In genomic region chr16:96718221-96718620, GRCm38 (mm10) we compare ENCODE assay signal across 9 mouse cellular contexts.
DNase-seq lines count a peak whose midpoint lies in the region; ATAC-seq lines count a peak whose summit lies in the region.
"Had no signal": no experiment of that assay in that cellular context is flagged by ENCODE, and none has a peak within 500 bp of the region (broad histone marks: within the 10 kb centered on the region; RNA-seq: fewer than 3 reads in every experiment).

No protein-coding gene starts in this region.

- H3K36me3 ChIP-seq in midbrain, embryonic 10.5 days = no peaks in the 10 kb centered on the region
- 0 out of 2 replicates have a peak, but pooled peaks cover 4% of the 10 kb centered on the region for H3K36me3 ChIP-seq in midbrain, embryonic 16.5 days (ENCODE audit: control insufficient read depth, insufficient read depth, low read length)
- H3K36me3 ChIP-seq in forebrain, embryonic 13.5 days (ENCODE audit: poor library complexity, severe bottlenecking) = no peaks in the 10 kb centered on the region

- no peak for ATAC-seq in midbrain, embryonic 16.5 days
- no peak for ATAC-seq in forebrain, embryonic 13.5 days

- no peak overlapping the region for H3K9ac ChIP-seq in midbrain, embryonic 16.5 days (ENCODE audit: low read depth, low read length)
- H3K9ac ChIP-seq in forebrain, embryonic 13.5 days = no peak overlapping the region

- no peak overlapping the region for H3K4me2 ChIP-seq in midbrain, embryonic 16.5 days (ENCODE audit: low read length)
- H3K4me2 ChIP-seq in forebrain, embryonic 13.5 days = no peak overlapping the region

- no peak overlapping the region for H3K27ac ChIP-seq in midbrain, embryonic 10.5 days (replicated peaks)
- H3K27ac ChIP-seq in midbrain, embryonic 16.5 days (ENCODE audit: low read length) = no peak overlapping the region
- no peak overlapping the region for H3K27ac ChIP-seq in forebrain, embryonic 13.5 days
- H3K27ac ChIP-seq: macrophage had no signal

- no peaks in the 10 kb centered on the region for H3K27me3 ChIP-seq in midbrain, embryonic 10.5 days (ENCODE audit: low read depth, poor library complexity, severe bottlenecking)
- H3K27me3 ChIP-seq in midbrain, embryonic 16.5 days (ENCODE audit: control insufficient read depth, insufficient read depth, low read depth, low read length) = no peaks in the 10 kb centered on the region
- no peaks in the 10 kb centered on the region; the same call in 1 of the 2 replicates for H3K27me3 ChIP-seq in forebrain, embryonic 13.5 days

- no peak overlapping the region for H3K4me3 ChIP-seq in midbrain, embryonic 10.5 days
- no peak overlapping the region for H3K4me3 ChIP-seq in midbrain, embryonic 16.5 days (ENCODE audit: low read depth, low read length)
- H3K4me3 ChIP-seq in forebrain, embryonic 13.5 days = no peak overlapping the region

- peaks cover 5% of the 10 kb centered on the region; the same call in 1 of the 2 replicates for H3K4me1 ChIP-seq in midbrain, embryonic 10.5 days
- H3K4me1 ChIP-seq in midbrain, embryonic 16.5 days (ENCODE audit: control insufficient read depth, insufficient read depth, low read length) = peaks cover 13% of the 10 kb centered on the region
- H3K4me1 ChIP-seq in forebrain, embryonic 13.5 days = peaks cover 6% of the 10 kb centered on the region; the same call in 1 of the 2 replicates

- WGBS in midbrain, embryonic 10.5 days = 12% methylated on average over 2 of the region's 2 CpGs
- WGBS in midbrain, embryonic 16.5 days = 17% methylated on average over 2 of the region's 2 CpGs
- 3% methylated on average over 2 of the region's 2 CpGs for WGBS in forebrain, embryonic 13.5 days

- peak; percentile 46 to 50 for DNase-seq in cerebellum, postnatal 10 days
- no peak for DNase-seq in cerebellum, adult 8-10 months
- peak; percentile 31 for DNase-seq in midbrain, embryonic 10.5 days (ENCODE audit: low spot score)
- DNase-seq in embryo, embryonic 10 days (ENCODE audit: low spot score) = peak; percentile 36
- DNase-seq in retina, embryonic 14.5 days (ENCODE audit: low spot score) = peak; percentile 44
- no peak for DNase-seq in adrenal gland, postnatal 25 days

- no peaks in the 10 kb centered on the region for H3K9me3 ChIP-seq in midbrain, embryonic 10.5 days (replicated peaks)
- H3K9me3 ChIP-seq in midbrain, embryonic 16.5 days (replicated peaks; ENCODE audit: control insufficient read depth, low read length, poor library complexity, severe bottlenecking) = no peaks in the 10 kb centered on the region
- no peaks in the 10 kb centered on the region for H3K9me3 ChIP-seq in forebrain, embryonic 13.5 days (replicated peaks)

Comparison
In these comparisons a context has a peak if more than half of its experiments do, and no peak if none do; other contexts are left out.
1. DNase-seq: peak in cerebellum, postnatal 10 days (2 of 2), midbrain, embryonic 10.5 days (single experiment), embryo, embryonic 10 days (single experiment) and retina, embryonic 14.5 days (single experiment); none in cerebellum, adult 8-10 months (single experiment) and adrenal gland, postnatal 25 days (single experiment).